Mouse (Mus musculus): ENCODE data around the gene Rpl38. TPM values are rescaled to one million over a fixed set of nuclear protein-coding genes. Genes with fewer than 3 reads are reported as not detected.

Rpl38 gene
- total RNA-seq, 4 experiments from 2014 or later: 690 to 1,011 (median 866) TPM

- DNase-seq (ENCODE audit: low spot score in 2 of 2): no peak
These were observed 8.7 kb downstream of the Rpl38 start for GRCm38 (mm10) chr11:114676896-114677530.

DNA sequence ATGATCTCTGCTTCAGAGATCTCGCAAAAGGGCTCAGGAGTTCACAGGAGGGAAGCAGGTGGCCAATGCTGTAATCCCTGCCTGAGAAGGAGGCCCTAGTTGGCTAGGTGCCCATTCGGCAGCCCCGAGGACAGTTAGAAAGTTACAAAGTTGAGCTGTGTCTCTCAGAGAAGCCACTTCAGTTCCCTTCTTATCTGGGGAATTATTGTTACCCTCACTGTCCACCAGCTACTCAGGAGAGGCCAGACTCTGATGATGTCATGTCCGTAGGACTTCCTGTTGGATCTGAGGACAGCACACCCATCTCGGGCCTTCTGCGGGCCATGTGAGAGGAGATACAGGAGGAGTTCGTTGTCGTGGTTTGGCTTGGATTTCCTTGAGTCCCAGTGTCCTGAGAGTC, 11.3 kb downstream of the Rpl38 start:
- no peak for DNase-seq (ENCODE audit: low spot score in 2 of 2)

GRCm38 (mm10) chr11:114680291-114680690, 12.0 kb downstream of the Rpl38 start:
- no peak for DNase-seq (ENCODE audit: low spot score in 2 of 2)

GRCm38 (mm10) chr11:114681054-114681453, 12.7 kb downstream of the Rpl38 start:
- no peak for DNase-seq (ENCODE audit: low spot score in 2 of 2)

DNA sequence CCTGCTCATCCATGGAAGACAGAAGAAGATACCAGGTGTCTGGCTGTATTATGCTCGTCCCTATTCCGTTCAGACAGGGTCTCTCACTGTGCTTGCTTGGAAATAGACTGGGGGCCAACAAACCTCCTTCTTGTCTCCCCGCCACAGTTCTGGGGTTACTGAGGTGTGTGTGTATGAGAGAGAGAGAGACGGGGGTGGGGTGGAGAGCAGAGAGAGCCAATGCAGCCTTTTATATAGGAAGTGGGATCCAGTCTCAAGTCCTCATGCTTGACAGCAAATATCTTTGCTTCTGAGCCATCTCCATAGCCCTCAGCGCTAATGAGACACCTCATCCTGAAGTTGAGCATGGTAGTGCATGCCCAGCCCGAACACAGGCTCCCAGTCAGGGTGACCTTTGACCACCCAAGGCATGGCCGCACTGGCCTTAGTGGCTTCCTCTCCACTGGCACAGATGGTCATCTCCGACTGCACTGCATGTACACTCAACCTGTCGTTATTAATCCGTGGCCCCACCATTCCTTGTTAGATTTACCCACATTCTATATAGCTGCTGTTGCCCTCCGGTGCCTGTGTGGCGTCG, 14.1 kb downstream of the Rpl38 start:
- no peak for DNase-seq (ENCODE audit: low spot score in 2 of 2)

- DNase-seq (ENCODE audit: low spot score in 2 of 2): no peak
These were observed 14.9 kb downstream of the Rpl38 start for GRCm38 (mm10) chr11:114683029-114683721.

- DNase-seq (ENCODE audit: low spot score in 2 of 2): no peak
These were observed 15.6 kb downstream of the Rpl38 start for GRCm38 (mm10) chr11:114683722-114684621.

DNA sequence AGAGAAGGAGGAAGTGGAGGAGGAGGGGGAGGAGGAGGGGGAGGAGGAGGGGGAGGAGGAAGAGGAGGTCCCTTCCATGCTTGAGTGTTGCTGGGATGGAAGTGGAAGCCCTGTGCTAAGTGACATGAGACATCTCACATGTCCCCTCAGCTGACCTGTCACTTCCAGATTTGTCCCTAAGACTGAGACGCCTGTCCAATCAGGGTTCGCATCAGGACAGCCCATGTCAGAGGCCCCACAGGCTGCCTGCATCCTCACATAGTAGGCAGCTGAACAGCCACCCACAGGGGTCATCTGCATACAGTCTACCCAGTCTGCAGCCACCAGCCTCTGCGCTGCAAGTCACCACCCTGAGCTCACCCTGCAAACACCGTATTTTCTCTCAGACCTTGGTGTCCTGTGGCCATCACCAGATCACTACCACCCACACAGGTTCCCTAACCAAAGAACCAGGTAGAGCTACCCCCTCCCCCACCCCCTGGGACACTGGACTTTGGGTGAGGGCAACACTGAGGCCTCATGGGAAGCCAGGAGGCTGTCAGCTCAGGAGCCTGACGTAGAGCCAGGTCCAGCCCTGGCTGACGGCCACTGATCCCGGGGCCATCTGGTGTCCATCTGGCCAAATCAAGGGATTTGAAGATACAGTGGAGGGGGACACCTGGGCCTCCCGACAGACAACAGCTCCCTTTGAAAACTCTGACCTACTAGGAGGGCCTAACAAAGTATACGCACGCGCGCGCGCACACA, 16.5 kb downstream of the Rpl38 start:
- no peak for DNase-seq (ENCODE audit: low spot score in 2 of 2)

GRCm38 (mm10) chr11:114685526-114686040, 17.3 kb downstream of the Rpl38 start:
- DNase-seq (ENCODE audit: low spot score in 2 of 2): no peak

DNA sequence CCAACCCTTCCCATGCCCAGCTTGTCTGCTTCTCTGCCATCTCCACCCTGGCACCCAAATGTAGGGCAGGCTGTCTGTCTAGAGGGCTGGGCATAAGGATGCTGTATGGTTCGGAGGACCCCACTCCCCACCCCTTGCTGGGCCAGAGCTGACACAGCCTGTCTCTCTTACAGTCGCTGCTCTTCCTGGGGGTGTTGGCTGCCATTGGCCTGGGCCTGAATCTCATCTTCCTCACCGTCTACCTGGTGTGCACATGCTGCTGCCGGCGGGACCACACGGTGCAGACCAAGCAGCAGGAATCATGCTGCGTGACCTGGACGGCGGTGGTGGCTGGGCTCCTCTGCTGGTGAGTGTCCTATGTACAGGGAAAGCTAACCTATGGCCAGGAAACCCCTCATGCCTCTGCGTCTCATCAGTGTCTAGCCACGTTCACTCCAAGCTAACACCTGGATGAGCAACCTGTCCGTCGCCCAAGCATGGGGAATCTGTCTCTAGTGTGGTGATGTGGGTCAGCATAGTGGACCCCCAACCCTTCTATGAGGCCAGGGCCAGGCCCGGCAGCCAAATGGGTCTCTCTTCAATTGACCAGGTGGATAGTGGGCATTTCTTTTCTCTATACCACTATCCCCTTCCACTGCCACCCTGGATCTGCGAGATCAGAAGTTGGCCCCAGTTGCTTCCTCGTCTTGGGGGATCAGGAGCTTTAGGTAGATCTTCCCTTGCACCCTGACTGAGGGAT, 18.1 kb downstream of the Rpl38 start:
- DNase-seq (ENCODE audit: low spot score in 2 of 2): no peak

GRCm38 (mm10) chr11:114687574-114688188, 19.4 kb downstream of the Rpl38 start:
- no peak for DNase-seq (ENCODE audit: low spot score in 2 of 2)

DNA sequence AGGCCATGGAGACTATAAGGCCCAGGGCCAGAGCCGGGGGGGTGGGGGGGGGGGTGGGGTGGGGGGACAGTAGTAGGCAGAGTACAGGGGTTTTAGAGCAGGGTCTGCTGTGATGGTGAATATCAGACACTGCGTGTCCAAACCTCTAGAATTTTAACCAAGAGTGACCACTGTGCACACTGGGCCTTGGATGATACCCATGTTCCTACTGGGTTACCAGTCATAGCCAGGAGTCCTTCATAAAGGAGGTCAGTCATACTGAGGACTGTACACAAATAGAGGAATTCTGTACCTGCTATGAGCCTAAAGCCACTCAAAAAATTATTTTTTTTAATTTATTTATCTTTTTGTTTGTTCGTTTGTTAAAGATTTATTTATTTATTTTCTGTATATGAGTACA, 20.4 kb downstream of the Rpl38 start:
- no peak for DNase-seq (ENCODE audit: low spot score in 2 of 2)

DNA sequence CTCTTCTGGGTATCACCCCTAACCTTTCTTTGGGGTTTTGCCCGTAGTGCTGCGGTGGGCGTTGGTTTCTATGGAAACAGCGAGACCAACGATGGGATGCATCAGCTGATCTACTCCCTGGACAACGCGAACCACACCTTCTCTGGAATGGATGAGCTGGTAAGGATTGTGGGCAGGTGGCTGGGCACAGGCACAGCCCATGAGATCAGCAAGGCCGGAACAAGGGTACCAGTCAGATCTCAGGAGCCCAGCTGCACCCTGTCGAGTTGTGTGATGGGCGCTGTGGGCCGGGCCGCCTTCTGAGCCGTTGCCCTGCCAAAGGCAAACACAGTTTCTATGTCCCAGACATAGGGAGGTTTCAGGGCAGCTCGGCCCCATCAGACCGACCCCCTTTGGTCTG, 21.9 kb downstream of the Rpl38 start:
- peak in 1 of 2 experiments; percentile 56 for DNase-seq (ENCODE audit: low spot score in 2 of 2)

- no peak for DNase-seq (ENCODE audit: low spot score in 2 of 2)
These were observed 23.3 kb downstream of the Rpl38 start for GRCm38 (mm10) chr11:114691454-114692182.

DNA sequence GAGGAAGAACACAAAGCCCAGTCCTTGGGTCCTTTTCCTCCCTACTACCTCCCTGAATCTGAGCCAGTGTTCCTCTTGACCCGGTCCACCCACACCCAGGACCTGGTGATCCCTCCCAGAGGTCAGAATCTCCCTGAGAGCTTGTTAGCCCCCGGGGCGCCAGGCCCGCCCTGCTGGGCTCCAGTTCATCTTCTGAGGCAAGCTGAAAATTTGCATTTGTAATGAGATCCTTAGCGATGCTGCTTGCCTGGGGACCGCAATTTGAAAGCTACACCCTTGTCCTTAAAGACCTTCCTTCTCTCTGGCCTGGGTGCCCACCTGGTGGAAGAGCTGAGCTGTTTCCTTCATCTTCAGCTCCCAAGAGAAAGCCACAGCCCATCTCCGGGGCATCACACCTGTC, 24.3 kb downstream of the Rpl38 start:
- DNase-seq (ENCODE audit: low spot score in 2 of 2): no peak

GRCm38 (mm10) chr11:114693456-114693855, 25.1 kb downstream of the Rpl38 start:
- DNase-seq (ENCODE audit: low spot score in 2 of 2): no peak

- no peak for DNase-seq (ENCODE audit: low spot score in 2 of 2)
These were observed 26.1 kb downstream of the Rpl38 start for GRCm38 (mm10) chr11:114694451-114694850.

DNA sequence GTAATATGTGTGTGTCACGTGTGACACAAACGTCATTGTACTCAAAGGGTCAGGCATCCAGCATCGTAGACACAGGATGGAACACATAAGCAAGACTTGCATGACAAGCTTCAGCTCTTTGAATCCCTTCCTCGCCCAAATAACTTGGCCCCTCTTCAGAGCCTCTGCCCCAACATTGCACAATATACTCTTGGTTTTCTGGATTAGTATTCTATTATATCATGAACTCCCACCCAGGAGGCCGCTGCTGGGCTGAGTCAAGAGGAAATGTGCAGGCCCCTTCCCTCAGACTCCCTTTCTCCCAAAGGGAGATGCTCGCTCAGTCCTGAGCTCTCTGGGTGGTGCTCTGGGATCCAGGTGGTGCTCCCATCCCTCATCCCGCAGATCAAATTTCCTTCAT, 30.2 kb downstream of the Rpl38 start:
- no peak for DNase-seq (ENCODE audit: low spot score in 2 of 2)

DNA sequence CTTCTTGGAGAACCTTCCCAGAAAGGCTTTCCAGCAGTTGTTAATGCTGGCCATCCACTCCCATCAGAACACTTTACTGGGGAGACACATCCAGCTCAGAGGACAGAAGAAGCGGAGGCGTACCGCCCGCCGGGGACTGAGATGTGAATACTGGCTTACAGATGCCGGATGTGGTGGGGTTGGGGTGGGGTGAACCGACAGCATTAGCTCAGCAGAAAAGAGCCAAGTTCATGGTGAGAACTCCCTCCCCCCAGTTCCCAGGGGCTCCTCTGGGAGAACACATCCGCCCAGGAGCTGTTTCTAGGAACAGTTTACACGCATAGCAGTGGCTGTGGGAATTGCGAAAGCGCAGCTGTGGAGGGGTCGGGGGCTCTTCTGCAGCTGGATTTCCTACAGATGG, 31.2 kb downstream of the Rpl38 start:
- no peak for DNase-seq (ENCODE audit: low spot score in 2 of 2)
